11 mouse cellular contexts compared by ENCODE assay signal in the genomic region with DNA sequence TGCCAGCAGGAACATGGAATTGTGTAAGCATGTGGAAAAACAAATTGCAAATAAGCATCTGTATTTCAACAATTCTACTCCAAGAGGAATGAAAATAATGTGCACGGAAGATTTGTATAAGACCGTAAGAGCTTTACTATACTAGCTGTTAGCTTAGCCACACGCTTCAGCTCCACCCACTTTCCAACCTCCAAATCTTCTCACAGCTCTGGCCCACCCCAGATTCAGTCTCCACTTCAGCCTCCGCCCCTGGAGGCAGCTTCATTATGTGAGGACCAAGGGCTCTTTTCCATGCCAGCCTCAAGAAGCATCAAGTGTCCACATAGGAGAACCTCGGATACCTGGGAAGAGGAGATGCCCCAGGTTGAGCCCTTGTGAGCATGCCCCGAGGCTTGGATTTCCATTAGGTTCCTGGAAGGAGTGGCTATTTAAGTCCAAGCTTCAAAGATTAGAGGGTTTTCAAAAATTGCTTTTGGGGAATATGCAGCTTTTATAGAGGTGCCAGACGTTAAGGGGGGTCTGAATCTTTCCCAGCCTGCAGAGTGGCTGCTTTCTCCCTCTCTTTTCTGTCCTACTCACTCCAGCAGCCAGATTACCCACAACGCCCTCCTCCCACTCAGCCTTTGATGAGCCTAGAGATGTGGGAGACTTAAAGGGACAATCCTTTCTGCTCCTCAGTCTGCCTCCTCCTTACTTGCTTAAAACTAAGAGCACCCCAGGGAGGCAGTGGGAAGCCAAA. TPM values are rescaled to one million over a fixed set of nuclear protein-coding genes. Genes with fewer than 3 reads are reported as not detected.
A peak's percentile ranks its signal among the peaks of the same experiment; 100 is the strongest.
DNase-seq lines count a peak whose midpoint lies in the region; ATAC-seq lines count a peak whose summit lies in the region.
"Had no signal": no experiment of that assay in that cellular context is flagged by ENCODE, and none has a peak within 500 bp of the region (broad histone marks: within the 10 kb centered on the region; RNA-seq: fewer than 3 reads in every experiment).

No protein-coding gene starts in this region.

- no peaks in the 10 kb centered on the region for H3K4me1 ChIP-seq in forebrain, embryonic 13.5 days
- no peaks in the 10 kb centered on the region for H3K4me1 ChIP-seq in forebrain, embryonic 11.5 days (replicated peaks; ENCODE audit: control insufficient read depth, insufficient read depth, low read length)
- H3K4me1 ChIP-seq in midbrain, embryonic 13.5 days (replicated peaks), result 0 out of 2 replicates have a peak, but pooled peaks cover 7% of the 10 kb centered on the region
- no peaks in the 10 kb centered on the region for H3K4me1 ChIP-seq in hindbrain, embryonic 10.5 days (replicated peaks)
- H3K4me1 ChIP-seq in kidney, embryonic 16.5 days (ENCODE audit: insufficient read depth, low read length), result no peaks in the 10 kb centered on the region

- H3K36me3 ChIP-seq in forebrain, embryonic 13.5 days (ENCODE audit: poor library complexity, severe bottlenecking), result no peaks in the 10 kb centered on the region
- no peaks in the 10 kb centered on the region for H3K36me3 ChIP-seq in forebrain, embryonic 11.5 days (ENCODE audit: control insufficient read depth, insufficient read depth, low read length)
- H3K36me3 ChIP-seq in midbrain, embryonic 13.5 days, result no peaks in the 10 kb centered on the region
- no peaks in the 10 kb centered on the region for H3K36me3 ChIP-seq in hindbrain, embryonic 10.5 days
- no peaks in the 10 kb centered on the region for H3K36me3 ChIP-seq in kidney, embryonic 16.5 days (ENCODE audit: insufficient read depth, low read length)

- H3K9ac ChIP-seq in forebrain, embryonic 13.5 days, result no peak overlapping the region
- H3K9ac ChIP-seq in forebrain, embryonic 11.5 days (ENCODE audit: low read length), result no peak overlapping the region
- no peak overlapping the region for H3K9ac ChIP-seq in midbrain, embryonic 13.5 days (replicated peaks)
- no peak overlapping the region for H3K9ac ChIP-seq in kidney, embryonic 16.5 days (replicated peaks; ENCODE audit: low read length)
- H3K9ac ChIP-seq: lung, embryonic 14.5 days had no signal

- DNase-seq in forebrain, embryonic 11.5 days (ENCODE audit: low spot score), result no peak
- DNase-seq in retina, adult 2 months (ENCODE audit: low read depth, low spot score), result peak; percentile 20
- no peak for DNase-seq in retina, embryonic 14.5 days (ENCODE audit: low spot score)
- DNase-seq in hindbrain, embryonic 10.5 days (ENCODE audit: low spot score), result no peak
- no peak for DNase-seq in adipocyte (ENCODE audit: low spot score)
- DNase-seq: lung, embryonic 14.5 days; thymus, postnatal 14 days had no signal

- peak; percentile 21; the same call in 1 of the 2 replicates for ATAC-seq in forebrain, embryonic 13.5 days
- ATAC-seq in forebrain, embryonic 11.5 days (replicated peaks; ENCODE audit: low FRiP score), result no peak
- peak; percentile 48; the same call in 1 of the 2 replicates for ATAC-seq in midbrain, embryonic 13.5 days
- ATAC-seq in kidney, embryonic 16.5 days (ENCODE audit: low FRiP score, low TSS enrichment), result no peak

- no peak overlapping the region for H3K4me2 ChIP-seq in forebrain, embryonic 13.5 days
- no peak overlapping the region for H3K4me2 ChIP-seq in forebrain, embryonic 11.5 days (ENCODE audit: low read depth, low read length, severe bottlenecking)
- H3K4me2 ChIP-seq in midbrain, embryonic 13.5 days (replicated peaks), result no peak overlapping the region
- no peak overlapping the region for H3K4me2 ChIP-seq in kidney, embryonic 16.5 days (replicated peaks; ENCODE audit: low read depth, low read length)
- H3K4me2 ChIP-seq: lung, embryonic 14.5 days had no signal

- no peaks in the 10 kb centered on the region for H3K9me3 ChIP-seq in forebrain, embryonic 13.5 days (replicated peaks)
- no peaks in the 10 kb centered on the region for H3K9me3 ChIP-seq in forebrain, embryonic 11.5 days (ENCODE audit: control insufficient read depth, low read length)
- H3K9me3 ChIP-seq in midbrain, embryonic 13.5 days, result no peaks in the 10 kb centered on the region
- H3K9me3 ChIP-seq in hindbrain, embryonic 10.5 days, result no peaks in the 10 kb centered on the region; the same call in 1 of the 2 replicates
- H3K9me3 ChIP-seq in kidney, embryonic 16.5 days (ENCODE audit: low read length), result peaks cover 3% of the 10 kb centered on the region; the same call in 1 of the 2 replicates

- H3K4me3 ChIP-seq in forebrain, embryonic 13.5 days, result no peak overlapping the region
- no peak overlapping the region for H3K4me3 ChIP-seq in forebrain, embryonic 11.5 days (ENCODE audit: low read depth, low read length)
- no peak overlapping the region for H3K4me3 ChIP-seq in midbrain, embryonic 13.5 days (replicated peaks)
- no peak overlapping the region for H3K4me3 ChIP-seq in hindbrain, embryonic 10.5 days
- H3K4me3 ChIP-seq in kidney, embryonic 16.5 days (ENCODE audit: low read length), result no peak overlapping the region

- no peaks in the 10 kb centered on the region for H3K27me3 ChIP-seq in forebrain, embryonic 13.5 days
- H3K27me3 ChIP-seq in forebrain, embryonic 11.5 days (ENCODE audit: control insufficient read depth, insufficient read depth, low read length), result no peaks in the 10 kb centered on the region
- no peaks in the 10 kb centered on the region for H3K27me3 ChIP-seq in midbrain, embryonic 13.5 days
- H3K27me3 ChIP-seq in hindbrain, embryonic 10.5 days (ENCODE audit: insufficient read depth, poor library complexity, severe bottlenecking), result no peaks in the 10 kb centered on the region
- H3K27me3 ChIP-seq in kidney, embryonic 16.5 days (ENCODE audit: insufficient read depth, low read length), result no peaks in the 10 kb centered on the region

- H3K27ac ChIP-seq in forebrain, embryonic 13.5 days, result no peak overlapping the region
- no peak overlapping the region for H3K27ac ChIP-seq in forebrain, embryonic 11.5 days (ENCODE audit: low read depth, low read length)
- no peak overlapping the region for H3K27ac ChIP-seq in midbrain, embryonic 13.5 days
- H3K27ac ChIP-seq in hindbrain, embryonic 10.5 days, result no peak overlapping the region
- H3K27ac ChIP-seq in kidney, embryonic 16.5 days (ENCODE audit: low read length), result no peak overlapping the region
- H3K27ac ChIP-seq: kidney, postnatal 0 days had no signal

- 47% methylated on average over 8 of the region's 8 CpGs for WGBS in forebrain, embryonic 13.5 days
- 55% methylated on average over 8 of the region's 8 CpGs for WGBS in forebrain, embryonic 11.5 days
- WGBS in midbrain, embryonic 13.5 days, result 48% methylated on average over 8 of the region's 8 CpGs
- WGBS in hindbrain, embryonic 10.5 days, result 55% methylated on average over 8 of the region's 8 CpGs
- WGBS in kidney, embryonic 16.5 days, result 56% methylated on average over 8 of the region's 8 CpGs

RNA-seq across cellular contexts. Expression of gene Smap1, which starts 12.7 kb away (rescaled TPM):
- 36.4 and 45.0 TPM in 2 replicates for polyA plus RNA-seq in forebrain, embryonic 13.5 days (2015; fragmentation: Nextera tagmentation; extraction: Ambion mirVana)
- polyA plus RNA-seq in forebrain, embryonic 11.5 days (2014; fragmentation: Nextera tagmentation; extraction: Ambion mirVana), result 55.0 and 57.8 TPM in 2 replicates
- polyA plus RNA-seq in midbrain, embryonic 13.5 days (2015; fragmentation: Nextera tagmentation; extraction: Ambion mirVana), result 56.5 and 74.2 TPM in 2 replicates
- 42.2 and 44.6 TPM in 2 replicates for polyA plus RNA-seq in hindbrain, embryonic 10.5 days (2016; fragmentation: Nextera tagmentation; extraction: Ambion mirVana)
- polyA plus RNA-seq in kidney, embryonic 16.5 days (2015; fragmentation: Nextera tagmentation; extraction: Ambion mirVana), result 22.2 and 28.0 TPM in 2 replicates

Comparison
In these comparisons a context has a peak if more than half of its experiments do, and no peak if none do; other contexts are left out.
1. ATAC-seq: peak in forebrain, embryonic 13.5 days (single experiment) and midbrain, embryonic 13.5 days (single experiment); none in forebrain, embryonic 11.5 days (single experiment) and kidney, embryonic 16.5 days (single experiment).